Mouse (Mus musculus): ENCODE results near the gene Dapp1.
"Not testable (repeated sequence)": the region's sequence is repeated elsewhere in the genome, so short reads cannot be mapped to it uniquely, and the experiment has no call there.

Gene Dapp1

DNA sequence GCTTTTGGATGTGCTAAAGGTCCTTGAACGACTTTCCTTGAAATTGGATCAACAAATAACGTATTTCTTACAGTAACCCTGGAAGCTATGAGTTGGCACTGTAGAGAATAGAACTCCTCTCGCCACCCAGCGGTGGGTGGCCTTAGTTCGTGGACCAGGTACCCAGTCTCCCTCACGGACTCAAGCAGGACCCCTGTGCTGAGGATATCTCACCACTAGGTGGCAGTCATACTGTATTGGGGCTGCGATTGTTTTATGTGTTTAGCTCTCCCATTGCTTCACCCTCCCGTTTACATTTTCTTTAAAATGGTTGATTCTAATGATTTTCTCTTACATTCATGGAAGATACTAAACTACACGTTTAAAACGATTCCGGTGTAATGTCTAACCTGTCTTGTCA is 9.8 kb upstream of the Dapp1 start:
- peak; percentile 95 for DNase-seq (ENCODE audit: low read depth, low spot score)

DNA sequence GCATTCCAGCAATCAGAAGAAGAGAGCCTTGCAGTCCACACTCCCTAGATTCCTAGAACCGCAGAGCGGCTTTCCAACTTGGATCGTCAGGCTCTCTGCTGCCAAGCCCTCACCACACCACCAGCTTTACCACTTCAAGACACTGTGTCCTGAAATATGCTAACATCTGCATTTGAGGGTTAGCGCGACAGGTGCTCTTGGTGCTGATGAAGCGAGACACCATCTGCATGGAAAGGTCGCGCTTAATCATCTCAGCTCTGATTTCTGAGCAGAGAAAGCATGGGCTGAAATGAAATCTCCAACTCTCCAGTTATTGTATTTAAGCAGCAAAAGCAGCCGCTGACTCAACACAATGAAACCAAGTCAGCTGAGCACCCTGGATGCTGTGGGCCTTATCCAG is 8.1 kb upstream of the Dapp1 start:
- no peak for DNase-seq (ENCODE audit: low read depth, low spot score)

DNA sequence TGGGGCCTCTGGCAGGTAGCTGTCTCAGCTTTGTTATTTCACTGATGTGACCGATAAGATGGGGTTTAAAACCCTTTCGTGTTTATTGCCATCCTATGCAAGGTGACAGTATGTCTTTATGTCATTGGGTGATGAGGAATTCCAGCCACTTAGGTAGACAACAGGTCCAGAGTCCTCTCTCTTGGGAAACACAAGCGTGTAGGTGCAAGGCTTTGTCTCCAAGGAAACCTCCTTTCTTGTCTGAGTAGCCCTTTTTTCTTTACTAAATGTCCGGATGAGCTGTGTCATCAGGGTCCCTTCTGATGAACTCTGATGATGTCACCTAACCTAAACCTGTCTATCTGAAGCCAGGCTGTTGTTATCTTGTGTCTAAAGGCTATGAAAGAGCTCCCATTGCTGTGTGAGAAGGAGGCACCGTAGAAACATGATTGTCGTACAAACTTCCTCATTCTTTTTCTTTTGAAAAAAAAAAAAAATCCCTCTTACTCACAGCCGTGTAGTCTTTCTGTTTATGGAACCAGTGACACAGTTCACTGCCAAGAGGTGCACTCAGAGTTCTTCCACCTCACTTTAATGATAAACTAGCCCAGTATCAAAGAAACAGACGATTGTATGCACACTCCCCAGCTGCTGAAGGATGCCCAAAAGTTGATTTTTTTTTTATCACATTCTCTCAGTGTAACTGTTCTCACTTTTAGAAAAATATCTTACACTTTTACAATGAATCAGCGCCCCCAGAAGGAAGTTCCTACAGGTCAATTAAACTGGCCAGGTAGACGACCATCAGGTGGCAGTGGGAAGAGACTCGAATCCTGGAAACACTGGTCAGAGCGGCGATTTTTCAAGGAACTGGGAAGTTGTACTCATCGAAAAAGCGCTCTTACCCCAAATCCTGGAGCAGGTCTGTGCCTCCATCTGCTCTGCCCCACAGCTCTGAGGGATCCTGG is 637 bp downstream of the Dapp1 start:
- DNase-seq (ENCODE audit: low read depth, low spot score) = no peak

DNA sequence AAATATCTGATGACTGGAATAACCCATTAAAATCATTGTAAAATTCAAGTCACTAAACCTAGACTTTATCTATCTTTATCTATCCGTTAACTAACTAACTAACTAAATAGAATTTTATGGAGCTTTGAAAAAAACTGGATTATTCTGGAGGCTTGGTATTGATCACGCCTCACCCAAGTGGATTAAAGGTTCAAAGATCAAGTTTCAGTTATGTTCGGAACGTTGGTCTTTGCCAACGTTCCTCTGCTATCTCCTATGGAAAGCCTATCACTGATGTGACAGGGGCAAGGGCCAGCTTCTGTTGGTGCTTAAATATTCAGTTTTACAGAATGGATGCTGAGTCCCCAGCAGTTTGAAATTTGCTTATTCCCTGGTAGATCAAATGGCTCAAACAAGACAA is 3.1 kb downstream of the Dapp1 start:
- DNase-seq (ENCODE audit: low read depth, low spot score) = no peak

DNA sequence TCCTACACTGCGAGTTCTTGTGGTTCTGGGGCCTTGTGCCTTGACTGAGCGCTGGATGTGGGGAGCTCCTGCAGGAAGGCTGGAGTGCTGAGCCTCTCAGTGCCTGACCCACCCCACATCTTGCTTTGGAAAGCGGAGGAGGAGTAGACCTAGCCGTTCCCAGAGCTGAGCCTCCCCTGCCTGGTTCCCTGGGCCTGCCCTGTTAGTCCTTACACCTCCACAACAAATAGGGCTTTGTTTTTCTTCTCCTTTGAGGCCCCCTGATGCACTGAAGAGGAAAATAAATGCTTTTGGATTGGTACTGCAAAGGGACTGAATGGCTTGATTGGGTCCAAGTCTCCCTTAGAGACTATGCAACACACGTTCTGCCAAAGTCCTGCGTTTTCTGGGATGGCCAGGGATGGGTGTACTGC is 3.7 kb downstream of the Dapp1 start:
- DNase-seq (ENCODE audit: low read depth, low spot score) = no peak

DNA sequence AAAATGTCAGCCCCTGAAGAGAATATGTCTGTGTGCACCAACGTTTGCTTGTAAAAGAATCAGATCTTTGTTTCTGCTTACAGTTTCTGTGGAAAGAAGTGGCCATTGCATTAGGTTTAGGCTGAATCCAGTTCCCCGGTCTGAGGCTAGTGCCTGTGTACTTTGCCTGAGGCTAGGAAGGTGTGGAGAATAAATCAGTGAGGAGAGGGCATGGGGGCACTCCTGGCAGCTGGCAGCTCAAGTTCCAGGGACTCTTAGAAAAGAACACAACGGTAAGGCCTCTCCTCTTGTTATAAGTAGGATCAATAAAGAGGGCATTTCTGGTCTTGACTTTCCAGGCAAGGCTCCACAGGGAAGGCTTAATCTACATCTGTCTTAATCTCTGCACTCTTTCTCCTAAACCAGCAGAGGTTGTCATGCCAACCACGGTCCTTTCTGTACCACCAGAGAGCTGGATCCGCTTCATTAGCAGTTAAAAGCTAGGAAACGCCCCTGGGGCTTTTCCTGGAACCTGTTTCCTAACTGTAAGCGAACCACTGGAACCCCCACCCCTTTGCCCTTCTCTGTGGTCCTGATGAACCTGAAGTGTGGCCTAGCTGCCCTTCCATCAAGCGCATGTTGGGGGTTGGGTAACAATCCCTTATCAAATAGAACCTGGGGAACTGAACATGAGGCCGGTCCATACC is 4.3 kb downstream of the Dapp1 start:
- DNase-seq (ENCODE audit: low read depth, low spot score) = peak; percentile 96

DNA sequence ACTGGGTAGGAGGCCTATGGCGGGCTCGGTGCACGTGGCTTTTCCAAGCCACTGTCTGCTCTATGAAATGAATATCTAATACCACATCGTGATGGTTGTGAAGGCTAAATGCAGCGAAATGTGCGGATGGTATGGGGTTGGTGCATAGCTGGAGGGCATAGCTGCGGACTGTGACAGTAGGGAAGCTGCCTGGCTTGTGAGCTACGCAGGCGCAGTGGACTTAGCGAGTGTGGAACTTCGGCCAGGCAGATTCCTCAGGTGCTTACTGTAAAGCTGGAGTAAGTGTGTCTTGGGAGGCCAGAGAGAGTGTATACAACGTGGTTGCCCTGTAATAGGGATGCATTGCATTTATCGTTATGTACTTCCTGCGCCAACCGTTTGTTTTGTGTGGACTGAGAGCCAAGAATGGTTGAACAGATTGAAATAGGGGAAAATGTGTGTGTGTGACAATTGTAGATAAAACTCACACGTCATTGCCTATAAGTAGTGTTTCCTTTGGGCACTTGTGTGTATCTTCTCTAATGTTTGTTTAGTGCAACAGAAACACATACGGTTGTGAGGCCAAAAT is 5.4 kb downstream of the Dapp1 start:
- DNase-seq (ENCODE audit: low read depth, low spot score) = peak; percentile 65

DNA sequence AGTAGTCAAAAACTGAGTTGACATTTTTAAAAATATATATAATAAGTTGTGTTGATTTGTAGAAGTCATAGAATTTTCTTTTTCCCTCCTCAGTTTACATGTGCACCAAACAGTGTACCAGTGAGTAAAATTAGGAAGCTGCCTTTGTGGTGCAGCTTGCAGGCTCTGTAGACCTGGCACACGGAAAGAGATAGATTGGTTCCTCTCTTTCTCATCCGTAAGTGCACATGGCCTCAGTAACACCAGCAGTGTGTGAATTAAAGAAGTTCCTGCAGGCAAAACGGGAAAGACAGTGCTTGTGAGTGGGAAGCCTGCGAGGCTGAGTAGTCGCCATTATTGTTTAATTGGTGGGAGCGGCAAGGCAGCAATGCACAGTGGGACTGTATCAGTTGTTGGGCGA is 5.9 kb downstream of the Dapp1 start:
- DNase-seq (ENCODE audit: low read depth, low spot score) = peak; percentile 29

DNA sequence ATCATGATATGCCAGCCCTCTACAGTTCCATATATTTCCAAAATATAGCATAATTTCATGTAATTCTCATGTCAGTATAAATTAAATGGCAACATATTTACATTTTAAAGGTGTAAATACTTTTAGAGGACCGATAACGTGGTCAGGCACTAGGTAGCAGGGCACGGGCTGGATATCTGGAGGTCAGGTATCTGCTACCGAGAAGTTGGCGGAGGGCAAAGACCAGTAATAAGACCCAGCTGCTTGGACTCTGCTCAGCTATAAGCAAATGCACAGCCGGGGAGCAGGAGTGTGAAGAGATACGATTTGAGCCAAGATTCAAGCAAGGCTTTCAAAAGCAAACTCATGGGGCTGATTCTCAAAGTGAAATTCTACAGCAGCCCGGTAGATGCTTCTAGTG is 7.0 kb downstream of the Dapp1 start:
- no peak for DNase-seq (ENCODE audit: low read depth, low spot score)

DNA sequence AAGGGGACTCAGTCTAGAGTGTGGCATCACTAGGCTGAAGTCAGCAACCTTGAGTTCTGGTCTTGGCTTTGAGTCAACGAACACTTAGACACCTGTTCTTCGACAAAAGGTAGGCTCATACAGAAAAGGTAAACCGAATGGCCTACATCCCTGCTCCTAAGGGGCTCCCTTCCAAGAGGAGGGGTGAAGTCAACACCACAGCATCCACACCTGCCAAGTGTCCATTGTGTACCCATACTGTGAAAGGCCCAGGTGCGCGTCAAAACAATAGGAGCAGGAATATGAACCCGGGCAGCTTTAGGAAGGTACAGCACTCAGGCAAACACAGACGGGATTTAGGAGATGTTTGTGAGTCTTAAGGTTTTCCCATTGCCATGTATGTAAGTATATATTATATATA is 8.4 kb downstream of the Dapp1 start:
- no peak for DNase-seq (ENCODE audit: low read depth, low spot score)

DNA sequence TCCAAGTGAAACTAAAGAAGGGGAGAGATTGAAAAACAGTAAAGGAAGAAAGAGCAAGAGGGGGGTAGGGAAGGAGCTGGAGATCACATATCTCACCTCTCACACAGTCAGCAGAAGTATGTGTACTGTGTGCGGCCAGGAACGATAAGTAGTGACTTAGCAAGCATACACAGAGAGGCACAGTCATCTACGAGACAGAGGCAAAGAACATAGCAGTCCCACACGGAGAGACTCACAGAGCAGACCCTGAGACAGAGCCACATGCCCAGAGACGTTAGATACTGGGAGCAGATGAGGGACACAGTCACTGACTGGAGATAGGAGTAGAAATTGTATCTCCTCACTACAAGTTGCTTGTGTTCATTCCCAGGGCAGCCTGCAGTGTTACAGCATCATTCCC is 9.1 kb downstream of the Dapp1 start:
- no peak for DNase-seq (ENCODE audit: low read depth, low spot score)

DNA sequence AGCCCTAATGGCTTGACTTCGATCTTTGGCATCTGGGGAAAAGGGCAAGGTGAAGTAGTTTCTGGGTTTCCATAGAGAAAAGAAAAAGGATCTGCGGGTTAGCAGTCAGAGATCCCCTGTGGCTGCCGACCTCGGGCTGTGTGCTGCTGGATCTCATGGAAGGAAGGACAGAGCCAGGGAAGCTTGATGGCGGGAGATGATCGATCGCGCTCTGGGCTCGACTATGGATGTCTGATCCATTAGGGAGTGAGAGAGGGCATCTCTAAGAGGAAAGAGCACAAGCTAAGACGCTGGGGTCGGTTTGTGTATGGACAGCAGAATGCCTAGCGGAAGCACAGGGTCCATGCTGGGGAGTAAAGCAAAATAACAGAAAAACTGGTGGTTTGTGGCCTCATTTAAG is 11.4 kb downstream of the Dapp1 start:
- DNase-seq (ENCODE audit: low read depth, low spot score) = peak; percentile 87

DNA sequence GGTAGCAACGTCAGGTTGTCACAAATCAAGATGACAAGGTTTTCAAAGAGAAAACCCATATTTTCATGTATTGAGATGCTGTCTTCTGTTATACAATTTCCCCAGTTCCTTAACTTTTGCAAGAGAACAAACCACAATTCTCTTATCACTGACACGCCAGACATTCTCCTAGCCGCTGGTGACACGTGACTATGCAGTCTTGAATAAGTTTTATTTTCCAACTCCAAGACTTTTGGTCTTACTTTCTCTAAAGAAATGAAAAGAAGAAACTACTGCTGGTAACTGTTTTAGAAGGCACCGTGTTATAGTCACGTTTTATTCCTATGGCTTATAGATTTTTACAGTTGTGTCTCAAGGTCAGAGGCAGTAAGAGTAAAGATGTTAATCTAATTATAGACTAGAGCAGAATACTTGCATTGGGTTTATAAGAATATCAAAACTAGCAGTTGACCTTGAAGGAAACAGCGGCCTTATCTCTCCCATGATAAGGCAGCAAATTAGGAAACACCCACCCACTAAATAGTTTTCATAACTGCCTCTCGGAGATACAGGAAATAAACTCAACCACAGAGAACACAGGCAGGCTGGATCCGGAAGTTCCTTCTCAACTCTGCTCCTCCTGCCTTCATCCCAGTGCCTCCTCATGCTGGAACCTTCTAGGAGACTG is 12.4 kb downstream of the Dapp1 start:
- no peak for DNase-seq (ENCODE audit: low read depth, low spot score)

DNA sequence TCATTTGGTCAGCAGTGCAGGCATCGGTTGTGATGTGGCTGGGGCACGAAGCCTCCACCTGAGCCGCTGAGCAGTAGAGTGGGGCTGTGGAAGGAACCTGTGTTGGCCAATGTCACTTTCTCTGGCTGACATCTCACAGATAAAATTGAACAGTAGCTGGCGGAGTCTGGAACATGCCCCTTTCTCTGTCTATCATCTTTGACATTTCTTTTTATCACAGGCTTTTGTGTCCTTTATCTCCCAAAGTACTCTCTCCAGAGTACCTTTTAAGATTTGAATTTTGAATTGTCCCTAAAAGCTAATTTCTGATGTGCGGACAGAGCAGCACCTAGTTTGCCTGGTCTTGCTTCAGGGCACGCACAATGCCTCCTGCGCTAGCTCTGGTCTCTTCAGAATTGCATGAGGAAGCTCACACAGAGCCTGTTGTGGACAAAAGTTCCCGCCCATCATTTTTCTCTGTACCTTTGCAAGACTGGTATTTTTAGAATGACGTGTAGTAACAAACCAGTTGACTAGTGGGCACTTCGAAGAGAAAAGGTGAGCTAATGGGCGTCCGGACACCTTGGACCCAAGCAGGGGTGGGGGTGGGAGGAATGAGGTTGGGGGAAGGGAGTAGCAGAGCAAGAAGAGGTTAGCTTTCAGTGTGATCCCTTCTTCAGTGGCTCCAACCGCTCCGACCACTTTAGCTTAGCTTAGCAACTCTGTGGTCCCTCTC is 13.1 kb downstream of the Dapp1 start:
- no peak for DNase-seq (ENCODE audit: low read depth, low spot score)

DNA sequence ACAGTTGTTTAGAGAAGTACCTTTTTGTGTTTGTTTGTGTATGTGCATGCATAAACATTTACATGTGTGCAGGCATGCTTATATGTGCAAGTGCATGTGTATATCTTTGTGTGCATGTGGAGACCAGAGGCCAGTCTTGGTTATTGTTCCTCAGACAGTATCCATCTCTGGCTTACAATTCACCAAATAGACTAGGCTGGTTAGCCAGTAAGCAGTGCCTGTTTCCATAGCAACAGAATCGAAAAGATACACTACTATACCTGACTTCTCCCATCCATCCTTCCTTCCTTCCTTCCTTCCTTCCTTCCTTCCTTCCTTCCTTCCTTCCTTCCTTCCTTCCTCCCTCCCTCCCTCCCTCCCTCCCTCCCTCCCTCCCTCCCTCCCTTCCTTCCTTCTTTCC is 17.3 kb downstream of the Dapp1 start:
- DNase-seq (ENCODE audit: low read depth, low spot score) = not testable (repeated sequence)

DNA sequence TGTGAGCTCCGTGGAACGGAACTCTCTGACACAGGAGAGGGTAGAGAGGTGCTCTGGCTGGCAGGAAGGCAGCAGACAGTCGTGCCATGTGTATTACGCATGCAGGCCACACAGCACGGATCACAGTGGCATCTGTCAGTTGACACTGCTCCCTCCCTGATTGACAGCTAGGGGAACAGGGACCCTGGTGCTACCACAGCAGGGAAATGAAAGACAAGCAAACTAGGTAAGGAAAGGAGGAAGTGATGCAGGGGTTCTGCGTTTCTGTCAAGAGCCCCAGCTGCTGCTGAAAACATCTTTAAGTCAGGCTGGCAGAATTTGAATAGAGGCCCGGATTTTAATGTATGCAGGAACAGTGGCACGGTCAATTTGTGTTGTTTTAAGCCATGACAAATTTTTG is 17.8 kb downstream of the Dapp1 start:
- DNase-seq (ENCODE audit: low read depth, low spot score) = no peak

DNA sequence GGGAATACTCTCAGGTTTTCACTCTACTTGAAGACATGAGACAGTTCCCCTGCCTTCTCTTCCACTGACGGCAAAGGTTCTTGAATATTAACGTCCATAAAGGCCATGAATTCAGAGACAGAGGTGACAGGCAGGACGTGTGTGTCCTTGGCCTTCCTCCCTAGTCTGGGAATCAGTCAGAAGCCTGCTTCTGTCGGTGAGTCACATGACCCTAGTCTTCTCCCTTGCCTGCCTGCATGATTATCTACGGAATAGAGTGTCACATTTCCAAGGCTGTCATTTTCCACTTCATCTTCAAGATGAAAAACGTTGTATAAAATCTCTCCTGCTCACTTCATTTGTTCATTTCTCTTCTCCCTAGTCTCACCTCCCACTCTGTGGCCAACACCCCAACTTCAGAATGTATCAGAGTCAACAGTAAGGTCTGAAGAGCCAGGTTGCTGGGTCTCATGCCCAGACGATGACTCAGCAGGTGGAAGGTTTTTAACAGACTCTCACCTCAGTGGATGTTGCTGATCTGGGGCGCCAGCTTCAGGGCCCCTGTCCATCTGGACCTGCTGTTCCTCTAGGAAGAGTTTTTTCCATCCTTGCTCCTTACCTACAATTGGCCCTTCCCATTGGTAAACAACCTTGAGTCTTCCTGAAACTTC is 19.5 kb downstream of the Dapp1 start:
- DNase-seq (ENCODE audit: low read depth, low spot score) = no peak

DNA sequence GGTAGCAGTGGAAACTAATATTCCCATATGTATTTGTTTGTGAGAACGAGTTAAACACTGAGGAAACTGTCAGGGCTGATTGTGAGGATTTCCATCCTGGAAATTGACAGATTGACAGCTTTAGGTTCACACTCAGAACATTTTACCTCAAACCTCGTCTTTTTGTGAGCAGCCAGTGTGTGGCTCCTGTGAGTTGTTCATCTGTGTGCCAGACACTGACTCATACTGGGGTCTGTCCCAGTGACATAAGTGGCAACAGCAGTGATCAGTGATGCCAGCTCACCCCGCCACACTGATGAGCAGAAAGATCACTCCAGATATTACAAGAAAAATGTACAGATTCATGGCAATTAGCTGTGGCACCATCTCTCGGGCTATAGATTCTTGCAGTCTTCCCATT is 21.9 kb downstream of the Dapp1 start:
- no peak for DNase-seq (ENCODE audit: low read depth, low spot score)

DNA sequence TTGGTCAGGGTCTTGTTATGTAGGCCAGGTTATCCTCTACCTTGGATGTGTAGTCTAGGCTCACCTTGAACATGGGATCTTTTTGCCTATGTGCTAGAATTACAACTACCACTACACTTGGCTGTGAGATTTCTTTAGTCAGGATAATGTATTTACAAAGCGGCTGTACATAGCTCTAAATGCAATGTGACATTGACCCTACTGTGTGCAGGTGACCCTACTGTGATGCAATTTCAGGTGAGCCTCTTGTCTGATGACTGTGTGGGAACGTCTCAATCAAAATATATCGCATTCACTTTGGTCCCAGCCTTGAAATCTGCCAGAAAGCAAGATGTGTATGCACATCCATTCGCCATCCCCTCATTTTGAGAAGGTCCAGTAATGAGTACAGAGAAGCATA is 23.0 kb downstream of the Dapp1 start:
- no peak for DNase-seq (ENCODE audit: low read depth, low spot score)

DNA sequence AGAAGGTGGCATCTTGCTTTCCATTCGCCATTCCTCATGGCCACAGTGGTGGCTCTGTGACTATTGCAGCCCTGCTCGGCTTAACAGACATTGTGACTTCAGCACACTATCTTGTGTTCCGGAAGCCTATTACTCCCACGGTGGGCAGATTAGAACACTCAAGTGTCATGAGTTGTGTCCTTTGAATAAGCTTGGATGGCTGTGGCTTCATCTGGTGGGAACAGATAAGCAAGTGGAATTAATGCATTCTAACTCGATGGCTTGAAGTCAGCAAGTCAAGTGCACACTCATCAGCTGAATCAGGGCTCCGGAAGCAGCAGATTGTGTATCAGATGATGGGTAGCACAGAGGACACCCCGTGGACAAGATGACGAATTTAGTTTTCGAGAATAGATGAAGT is 23.5 kb downstream of the Dapp1 start:
- DNase-seq (ENCODE audit: low read depth, low spot score) = no peak

DNA sequence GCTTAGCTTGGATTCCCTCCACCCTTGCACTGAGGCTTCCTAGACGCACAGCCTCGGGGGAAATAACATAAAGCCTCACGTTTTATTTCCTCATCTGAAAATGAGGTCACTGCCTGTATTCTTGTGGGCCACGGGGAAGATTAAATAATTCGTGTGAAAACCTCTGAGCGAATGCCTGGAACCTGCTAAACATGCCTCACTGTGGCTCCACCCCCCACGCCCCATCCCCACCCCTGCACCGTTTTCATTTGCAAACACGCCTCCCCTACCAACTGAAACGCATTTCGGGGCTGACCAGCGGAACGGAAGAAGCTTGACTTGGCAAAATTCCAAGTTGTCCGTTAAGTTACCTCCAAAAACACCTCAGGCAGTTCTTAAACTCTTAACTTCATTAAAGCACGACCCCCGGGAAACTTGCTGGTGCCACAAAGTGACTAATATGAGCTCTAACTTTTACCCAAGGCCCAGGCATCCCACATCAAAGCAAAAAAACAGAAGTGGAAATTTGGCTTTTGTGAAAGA is 25.7 kb downstream of the Dapp1 start:
- peak; percentile 77 for DNase-seq (ENCODE audit: low read depth, low spot score)
